Mouse (Mus musculus) thymus, postnatal 0 days (tissue): Measurements from ENCODE around the gene Dapk2. TPM values are rescaled to one million over a fixed set of nuclear protein-coding genes. Genes with fewer than 3 reads are reported as not detected.

Source experiments
- DNase-seq: peaks from one replicate; pipeline ENCODE4 v3.0.0-alpha.2; 2015; ENCODE audit warnings: low spot score
- polyA plus RNA-seq: library from polyadenylated mRNA; unstranded; fragments of >200 nt; fragmentation: Nextera tagmentation; extraction: Ambion mirVana; gene quantifications from 2 replicates; pipeline ENCODE4 v1.2.1, GENCODE M21; 2015

Dapk2 gene
- polyA plus RNA-seq, 1 experiment from 2014 or later = 4.7 TPM

DNA sequence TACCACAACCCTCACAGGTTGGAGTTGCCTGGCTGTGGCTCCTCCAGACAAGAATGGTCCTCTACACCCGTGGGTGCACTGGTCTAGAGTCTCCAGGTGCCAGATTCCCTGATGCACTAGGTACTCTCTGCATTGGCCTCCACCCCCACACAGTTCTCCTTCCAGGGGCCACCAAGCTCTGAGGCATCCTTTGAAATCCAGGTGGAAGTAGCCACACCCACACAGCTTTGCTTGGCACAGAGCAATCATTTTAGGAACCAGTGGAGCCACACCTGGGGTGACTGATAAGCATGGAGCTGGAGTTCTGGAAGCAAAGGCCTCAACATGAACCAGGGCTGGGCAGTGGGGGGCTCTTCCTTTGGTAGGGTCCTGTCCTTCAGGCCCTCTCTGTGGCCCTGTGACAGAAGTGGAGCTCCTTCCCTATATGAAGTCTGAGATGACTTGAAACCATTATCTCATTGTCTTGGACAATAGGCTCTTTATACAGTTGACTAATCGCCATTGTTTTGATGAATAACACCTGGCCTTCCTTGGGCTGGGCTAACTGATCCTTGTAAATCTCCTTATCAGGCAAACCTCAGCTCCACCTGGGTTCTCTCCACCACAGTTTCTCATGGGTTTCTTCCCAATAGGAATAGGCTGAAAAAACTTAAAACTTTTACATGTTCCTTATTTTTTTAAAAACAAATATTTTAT is 70.6 kb downstream of the Dapk2 start:
- no peak for DNase-seq

GRCm38 (mm10) chr9:66231820-66232479 is 73.9 kb downstream of the Dapk2 start:
- no peak for DNase-seq

- no peak for DNase-seq
These were observed 78.6 kb downstream of the Dapk2 start for GRCm38 (mm10) chr9:66236615-66237014.

- no peak for DNase-seq
These were observed 79.7 kb downstream of the Dapk2 start for GRCm38 (mm10) chr9:66237742-66238141.

- DNase-seq = no peak
These were observed 81.2 kb downstream of the Dapk2 start for GRCm38 (mm10) chr9:66239173-66239572.

DNA sequence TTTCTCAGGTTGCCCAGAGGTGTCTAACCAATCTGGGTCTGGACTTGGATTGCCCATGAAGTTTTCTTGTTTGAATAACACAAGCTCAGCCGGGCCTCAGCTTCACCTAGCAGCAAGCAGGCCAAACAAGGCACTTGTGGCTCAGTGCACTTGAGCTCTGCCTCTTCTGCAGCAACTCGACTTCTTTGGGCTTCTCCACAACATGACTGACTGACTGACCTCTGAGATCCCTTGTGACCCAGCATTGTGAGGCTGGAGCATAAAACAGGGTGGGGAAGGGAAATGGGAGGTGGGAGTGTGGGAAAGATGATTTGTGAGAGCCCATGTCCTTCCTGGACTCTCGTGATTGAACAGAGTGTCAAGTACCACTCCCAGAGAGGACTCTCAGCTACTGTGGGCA is 81.7 kb downstream of the Dapk2 start:
- DNase-seq = no peak

GRCm38 (mm10) chr9:66240493-66240892 is 82.5 kb downstream of the Dapk2 start:
- DNase-seq = peak; percentile 7

- DNase-seq = peak; percentile 15
These were observed 83.0 kb downstream of the Dapk2 start for GRCm38 (mm10) chr9:66240991-66241390.

GRCm38 (mm10) chr9:66241722-66242121 is 83.7 kb downstream of the Dapk2 start:
- no peak for DNase-seq

- no peak for DNase-seq
These were observed 85.2 kb downstream of the Dapk2 start for GRCm38 (mm10) chr9:66243240-66243639.

- DNase-seq = no peak
These were observed 86.1 kb downstream of the Dapk2 start for GRCm38 (mm10) chr9:66244079-66244478.

GRCm38 (mm10) chr9:66245707-66246106 is 87.7 kb downstream of the Dapk2 start:
- no peak for DNase-seq

DNA sequence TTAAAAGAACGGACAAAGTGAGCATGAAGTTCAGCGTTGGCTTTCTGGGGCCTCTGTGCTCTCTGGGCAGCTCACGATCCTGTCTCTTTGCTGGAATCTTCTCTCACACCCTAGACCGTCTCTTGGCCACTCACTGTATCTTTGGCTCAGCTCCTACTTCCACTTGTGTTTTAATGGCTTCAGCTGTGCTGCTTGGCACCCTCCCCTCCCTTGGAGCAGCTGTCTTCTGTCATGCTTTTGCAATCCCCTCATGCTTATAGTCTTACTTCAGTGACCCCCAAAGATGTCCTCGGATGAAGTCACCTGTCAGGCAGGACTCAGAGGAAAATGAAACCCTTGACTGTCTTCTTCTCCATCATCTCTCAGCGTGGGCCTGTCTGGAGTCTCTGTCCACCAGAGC is 91.3 kb downstream of the Dapk2 start:
- DNase-seq = no peak

DNA sequence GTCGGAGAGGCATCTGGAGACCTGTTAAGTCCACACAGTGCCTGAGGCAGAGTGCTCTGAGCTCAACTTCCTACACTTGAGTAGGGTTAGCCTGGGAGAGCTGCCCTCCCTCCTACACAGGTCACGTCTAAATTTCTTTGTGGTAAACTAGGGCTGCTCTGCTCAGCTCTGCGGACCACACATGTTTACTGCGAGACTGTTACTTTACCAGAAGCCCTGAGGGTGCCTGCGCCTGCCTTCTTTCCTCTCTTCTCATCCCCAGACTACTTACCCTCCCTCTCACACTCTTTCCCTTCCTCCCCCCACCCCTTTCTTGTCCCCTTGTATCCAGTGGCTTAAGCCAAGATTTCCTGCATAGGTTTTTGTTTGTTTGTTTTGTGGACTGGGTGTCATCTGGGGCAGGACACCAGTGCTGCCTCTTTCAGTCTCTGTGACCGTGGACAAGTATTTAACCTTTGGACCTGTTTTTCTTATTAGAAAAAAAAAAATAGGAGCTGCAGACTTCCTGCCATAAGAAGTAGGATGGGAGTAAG is 93.2 kb downstream of the Dapk2 start:
- DNase-seq = no peak

DNA sequence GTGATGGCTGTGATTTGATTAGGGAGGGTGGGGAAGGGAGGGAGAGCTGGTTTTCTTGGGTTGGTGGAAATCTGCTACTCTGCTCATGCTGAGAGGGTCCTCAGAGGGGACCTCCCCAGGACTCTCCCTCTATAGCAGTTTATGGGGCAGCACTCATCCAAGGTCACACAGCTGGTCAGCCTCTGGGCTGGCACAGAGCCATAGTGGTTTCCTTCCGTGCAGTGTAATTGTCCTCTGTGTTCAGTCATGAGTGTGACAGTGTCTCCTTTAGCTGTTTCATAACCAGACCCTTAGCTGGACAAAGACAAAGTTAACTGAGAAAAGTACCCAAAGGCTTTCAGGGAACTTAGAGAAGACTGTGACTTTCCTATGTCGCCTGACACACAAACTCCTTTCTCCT is 103.7 kb downstream of the Dapk2 start:
- DNase-seq = no peak

DNA sequence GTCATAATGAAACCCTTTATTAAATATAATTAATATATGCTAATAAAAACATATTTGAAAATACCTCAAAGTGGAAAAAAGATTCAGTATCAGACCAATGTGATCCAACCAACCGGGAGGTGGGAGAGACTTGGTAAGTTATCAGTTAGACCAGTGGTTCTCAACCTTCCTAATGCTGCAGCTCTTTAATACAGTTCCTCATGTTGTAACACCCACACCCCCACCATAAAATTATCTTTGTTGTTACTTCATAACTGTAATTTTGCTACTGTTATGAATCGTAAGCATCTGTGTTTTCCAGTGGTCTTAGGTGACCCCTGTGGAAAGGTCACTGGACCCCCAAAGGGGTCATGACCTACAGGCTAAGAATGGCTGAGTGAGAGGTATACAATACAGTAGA is 105.7 kb downstream of the Dapk2 start:
- no peak for DNase-seq

DNA sequence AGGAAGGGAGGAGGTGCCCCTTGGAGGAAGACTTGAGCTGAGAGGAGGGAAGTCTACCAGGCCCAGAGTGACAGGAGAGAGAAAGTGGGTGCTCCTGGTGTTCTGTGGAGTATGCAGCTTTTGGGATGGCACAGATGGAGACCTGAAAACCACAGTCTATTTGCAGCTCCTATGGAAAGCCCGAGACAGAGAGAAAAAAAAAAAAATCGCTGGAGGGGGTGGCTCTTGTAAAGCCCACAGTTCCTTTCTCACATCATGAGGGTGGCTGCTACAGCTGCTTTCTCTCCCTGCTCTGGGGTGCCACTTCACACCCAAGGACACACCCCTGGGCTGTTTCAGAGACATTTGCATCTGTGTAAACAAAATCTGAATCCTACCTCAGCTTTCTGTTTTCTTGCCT is 107.6 kb downstream of the Dapk2 start:
- no peak for DNase-seq

DNA sequence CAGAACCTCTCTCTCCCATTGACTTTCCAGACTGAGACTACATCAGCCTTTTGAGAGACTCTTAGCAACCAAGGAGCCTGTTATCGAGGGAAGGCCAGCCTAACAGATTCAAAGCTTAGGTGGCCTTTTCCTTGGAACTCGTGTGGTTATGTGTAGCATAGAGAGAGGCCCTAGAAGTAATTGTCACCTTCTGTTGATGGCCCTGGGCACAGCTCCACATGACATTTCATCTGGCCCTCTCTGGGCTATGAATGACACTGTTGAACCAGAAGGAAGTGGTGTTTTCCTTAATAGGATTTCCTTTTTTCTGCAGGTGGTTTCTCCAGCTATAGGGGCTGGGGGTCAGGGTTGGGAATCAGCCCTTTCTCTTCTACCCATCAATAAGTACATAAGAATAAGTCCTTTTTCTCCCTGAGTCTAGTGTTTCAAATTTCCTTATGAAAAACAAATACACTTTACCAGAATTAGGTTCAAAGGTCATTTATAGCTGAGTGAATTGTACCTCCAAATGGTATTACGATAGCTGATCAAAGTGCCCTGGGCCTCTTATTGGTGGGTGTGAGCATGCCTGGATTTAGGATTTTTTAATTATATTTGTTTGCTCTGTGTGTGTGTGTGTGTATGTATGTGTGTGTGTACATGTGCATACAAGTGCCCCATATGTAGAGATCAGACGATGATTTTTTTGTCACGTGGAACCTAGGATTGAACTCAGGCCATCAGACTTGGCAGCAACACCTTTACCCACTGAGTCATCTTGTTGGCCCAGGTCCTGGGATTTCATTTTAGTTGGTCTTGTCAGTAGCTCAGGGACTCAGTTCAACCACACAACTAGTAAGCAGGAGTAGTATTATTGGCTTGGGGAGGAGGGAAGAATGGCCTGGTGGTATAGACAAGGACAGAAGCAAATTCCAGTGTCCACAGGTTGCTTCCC is 108.5 kb downstream of the Dapk2 start:
- DNase-seq = no peak

- DNase-seq = no peak
These were observed 110.8 kb downstream of the Dapk2 start for GRCm38 (mm10) chr9:66268804-66269203.

DNA sequence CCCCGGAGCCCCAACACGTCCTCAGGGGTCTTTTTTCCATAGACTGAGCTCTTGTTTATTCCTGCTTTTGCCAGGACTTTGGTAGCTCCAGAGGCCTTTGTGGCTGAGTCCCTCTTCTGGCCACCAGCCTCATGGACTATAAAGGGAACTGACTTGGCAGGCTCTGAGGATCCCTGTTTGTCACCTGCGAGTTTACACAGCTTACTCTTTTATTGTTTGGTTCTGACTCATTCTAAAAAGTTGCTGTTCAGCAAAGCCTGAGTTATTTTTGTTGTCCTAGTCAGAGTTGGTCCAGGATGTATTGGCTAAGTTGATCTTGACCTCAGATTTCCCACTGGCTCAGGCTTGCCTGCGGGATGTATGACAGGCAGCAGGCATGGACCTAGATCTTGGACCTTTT is 112.0 kb downstream of the Dapk2 start:
- DNase-seq = no peak

DNA sequence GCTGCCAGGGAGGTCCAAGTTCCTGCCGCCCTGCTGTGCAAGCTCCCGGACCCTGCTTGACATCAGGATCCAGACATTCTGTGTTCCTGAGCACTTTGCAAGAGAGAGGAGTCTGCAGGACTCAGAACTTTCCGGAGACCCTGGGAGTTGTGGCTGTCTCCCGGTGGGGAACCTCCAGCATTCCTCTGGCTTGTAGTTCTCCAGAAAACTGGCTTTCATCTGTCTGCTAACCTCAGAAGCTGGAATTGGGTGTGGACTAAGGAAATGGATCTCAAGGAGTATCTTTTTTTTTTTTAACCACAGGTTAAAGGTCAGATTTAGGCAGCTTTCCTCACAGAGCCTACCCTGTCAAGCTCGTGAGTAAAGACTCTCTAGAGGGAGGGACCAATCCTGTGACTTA is 113.7 kb downstream of the Dapk2 start:
- no peak for DNase-seq

- DNase-seq = no peak
These were observed 115.6 kb downstream of the Dapk2 start for GRCm38 (mm10) chr9:66273632-66274031.
